Mouse (Mus musculus) megakaryocyte, embryonic 14.5 days (primary cell): Measurements from ENCODE around the gene Asxl1.

Experiments
- FLI1 ChIP-seq: IDR thresholded peaks from 2 replicates; pipeline ENCODE4 v1.6.1; 2012; ENCODE audit warnings: low read length, inconsistent platforms, mixed read lengths
- GATA1 ChIP-seq: IDR thresholded peaks from 3 replicates; pipeline ENCODE4 v1.6.1; 2012; ENCODE audit warnings: mixed read lengths, low read length, inconsistent platforms, borderline replicate concordance

DNA sequence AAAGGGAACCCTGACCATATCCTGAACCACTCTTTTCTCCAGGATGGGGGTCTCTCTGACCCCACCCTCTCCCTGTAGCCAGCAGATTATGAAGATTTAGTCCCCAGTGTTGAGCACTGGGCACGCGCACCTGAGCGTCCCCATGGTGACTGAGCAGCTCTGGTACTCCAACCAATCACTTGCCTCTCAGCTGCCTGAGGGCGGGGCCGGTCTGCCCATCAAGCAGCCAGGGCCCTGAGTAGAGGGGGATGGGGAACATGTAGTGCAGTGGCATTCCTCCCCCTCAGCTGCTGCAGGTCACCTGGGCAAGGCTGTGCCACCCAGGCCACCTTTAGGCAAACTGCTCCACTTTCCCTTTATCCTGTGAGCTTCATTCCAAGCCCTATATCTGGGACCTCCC, 76.4 kb downstream of the Asxl1 start:
- TF ChIP-seq GATA1 (no peak), FLI1 (no peak)
